Comparison of ENCODE assay signal across 8 mouse cellular contexts in the genomic region with DNA sequence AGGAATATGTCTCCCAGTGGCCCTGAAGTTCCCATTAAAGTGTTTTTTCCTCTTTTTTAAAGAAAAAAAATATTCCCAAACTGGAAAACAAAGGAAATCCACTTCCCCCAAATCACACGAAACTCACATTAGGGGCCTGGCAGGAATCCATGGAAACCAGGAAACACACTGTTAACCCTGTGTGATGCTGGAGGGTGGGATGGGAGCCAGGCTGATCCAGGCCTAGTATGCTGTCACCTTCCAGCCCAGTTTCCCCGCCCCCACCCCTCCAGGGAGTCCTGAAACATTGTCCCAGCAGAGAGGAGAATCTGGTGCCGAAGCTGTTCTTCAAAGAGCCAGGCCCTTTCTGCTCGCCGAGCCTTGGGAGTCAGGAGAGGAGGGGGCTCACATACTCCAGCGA. TPM values are rescaled to one million over a fixed set of nuclear protein-coding genes. Genes with fewer than 3 reads are reported as not detected.
DNase-seq lines count a peak whose midpoint lies in the region; ATAC-seq and TF ChIP-seq lines count a peak whose summit lies in the region.

No protein-coding gene starts in this region.

- ATAC-seq in limb, embryonic 14.5 days (ENCODE audit: low FRiP score, low read depth), result peak; percentile 24; the same call in 1 of the 2 replicates

- no peak overlapping the region for H3K4me3 ChIP-seq in liver, adult 2 months (ENCODE audit: insufficient read depth, low read depth, low read length)
- no peak overlapping the region for H3K4me3 ChIP-seq in limb, embryonic 14.5 days (replicated peaks; ENCODE audit: low read length)

- H3K9me3 ChIP-seq in limb, embryonic 14.5 days (ENCODE audit: control insufficient read depth, low read length), result no peaks in the 10 kb centered on the region

- peaks cover 4% of the 10 kb centered on the region; the same call in 1 of the 2 replicates for H3K27me3 ChIP-seq in liver, adult 2 months (ENCODE audit: control insufficient read depth, insufficient read depth, low read length)
- no peaks in the 10 kb centered on the region for H3K27me3 ChIP-seq in limb, embryonic 14.5 days (ENCODE audit: control insufficient read depth, insufficient read depth, low read length)

- H3K27ac ChIP-seq in liver, adult 2 months (replicated peaks; ENCODE audit: insufficient read depth, low read depth, low read length), result peak overlapping the region; percentile 44; the same call in 1 of the 2 replicates
- peak overlapping the region; percentile 64 for H3K27ac ChIP-seq in limb, embryonic 14.5 days (replicated peaks; ENCODE audit: low read depth, low read length)

- no peak overlapping the region for H3K4me2 ChIP-seq in limb, embryonic 14.5 days (replicated peaks; ENCODE audit: low read depth, low read length, severe bottlenecking)

- H3K36me3 ChIP-seq in liver, adult 2 months (ENCODE audit: control insufficient read depth, insufficient read depth, low read length), result no peaks in the 10 kb centered on the region
- no peaks in the 10 kb centered on the region for H3K36me3 ChIP-seq in limb, embryonic 14.5 days (ENCODE audit: control insufficient read depth, insufficient read depth, low read length)

- H3K79me2 ChIP-seq in liver, adult 2 months (ENCODE audit: control insufficient read depth, insufficient read depth, low read length), result no peaks in the 10 kb centered on the region

- H3K9ac ChIP-seq in liver, adult 2 months (ENCODE audit: low read depth, low read length), result no peak overlapping the region
- 0 out of 2 replicates have a peak overlapping the region, but pooled peaks have one; percentile 5 for H3K9ac ChIP-seq in limb, embryonic 14.5 days (ENCODE audit: low read depth, low read length, severe bottlenecking)

- intact Hi-C loops in heart, postnatal 10 days (cut with DNase I), result no loop called here

- no peak for TF ChIP-seq POLR2A in liver, adult 2 months (IDR thresholded peaks at IDR 0.05; ENCODE audit: extremely low read depth, insufficient read depth, low read length)
- TF ChIP-seq POLR2A in limb, embryonic 14.5 days (IDR thresholded peaks at IDR 0.05; ENCODE audit: borderline replicate concordance, extremely low read depth, insufficient read depth, insufficient read length), result no peak

- 57% methylated on average over 6 of the region's 6 CpGs for WGBS in liver, adult 2 months
- 24% methylated on average over 6 of the region's 6 CpGs for WGBS in limb, embryonic 14.5 days

- no peak for TF ChIP-seq CTCF in liver, adult 2 months (IDR thresholded peaks at IDR 0.05; ENCODE audit: low read depth, low read length)

- peak; percentile 43 for DNase-seq in adrenal gland, postnatal 14 days
- DNase-seq in adrenal gland, adult 2 months, result no peak
- DNase-seq in liver, adult 2 months (ENCODE audit: extremely low read depth, low read depth, low spot score), result no peak
- no peak for DNase-seq in liver
- DNase-seq in heart, postnatal 10 days, result peak; percentile 66 to 68
- DNase-seq in limb, embryonic 14.5 days (ENCODE audit: low spot score), result no peak
- no peak for DNase-seq in layer of hippocampus, adult 9-10 months (ENCODE audit: low spot score)
- DNase-seq in left cerebral cortex, adult 18-20 months (ENCODE audit: low spot score in 2 of 2), result no peak

- H3K4me1 ChIP-seq in liver, adult 2 months (ENCODE audit: control insufficient read depth, insufficient read depth, low read length), result peaks cover 3% of the 10 kb centered on the region; the same call in 1 of the 2 replicates
- peaks cover 22% of the 10 kb centered on the region for H3K4me1 ChIP-seq in limb, embryonic 14.5 days (ENCODE audit: control insufficient read depth, insufficient read depth, low read length)

RNA-seq across cellular contexts. Expression of gene Casz1, which starts 32.2 kb away (rescaled TPM):
- 7.0 and 7.2 TPM in 2 replicates for total RNA-seq in adrenal gland, postnatal 14 days (2021)
- 1 to 10 TPM; 4.3 to 7.4 TPM for total RNA-seq in adrenal gland, adult 2 months (2021)
- polyA plus RNA-seq in adrenal gland, adult 2 months (2012; rRNA removed), result 5.5 and 7.9 TPM in 2 replicates
- 0.09 and 0.34 TPM in 2 replicates for total RNA-seq in liver, adult 2 months (2014; rRNA removed)
- 0.24 TPM in 2 replicates for polyA plus RNA-seq in liver, adult 2 months (2012; rRNA removed)
- total RNA-seq in heart, postnatal 10 days (2021), result 10 to 100 TPM; 64.7 to 67.2 TPM
- 7.4 and 9.2 TPM in 2 replicates for polyA plus RNA-seq in limb, embryonic 14.5 days (2012; rRNA removed)
- 5.2 and 5.5 TPM in 2 replicates for polyA plus RNA-seq in limb, embryonic 14.5 days (2014; fragmentation: Nextera tagmentation; extraction: Ambion mirVana)
- 1 to 10 TPM; 1.2 to 1.4 TPM for total RNA-seq in left cerebral cortex, adult 18-20 months (2021)

Comparison
In these comparisons a context has a peak if more than half of its experiments do, and no peak if none do; other contexts are left out.
1. DNase-seq: peak in adrenal gland, postnatal 14 days (single experiment) and heart, postnatal 10 days (2 of 2); none in adrenal gland, adult 2 months (single experiment), liver, adult 2 months (single experiment), liver (single experiment), limb, embryonic 14.5 days (single experiment), layer of hippocampus, adult 9-10 months (single experiment) and left cerebral cortex, adult 18-20 months (0 of 2).